Comparison of ENCODE assay signal across 24 mouse cellular contexts in genomic region chr8:61528642-61529041, GRCm38 (mm10). TPM values are rescaled to one million over a fixed set of nuclear protein-coding genes. Genes with fewer than 3 reads are reported as not detected.
DNase-seq lines count a peak whose midpoint lies in the region; ATAC-seq and TF ChIP-seq lines count a peak whose summit lies in the region.
"Had no signal": no experiment of that assay in that cellular context is flagged by ENCODE, and none has a peak within 500 bp of the region (broad histone marks: within the 10 kb centered on the region; RNA-seq: fewer than 3 reads in every experiment).

No protein-coding gene starts in this region.

- H3K4me2 ChIP-seq in liver, embryonic 11.5 days, result no peak overlapping the region
- H3K4me2 ChIP-seq in liver, embryonic 12.5 days, result no peak overlapping the region
- H3K4me2 ChIP-seq in embryonic facial prominence, embryonic 14.5 days (ENCODE audit: low read depth, low read length), result no peak overlapping the region
- H3K4me2 ChIP-seq in myocyte (ENCODE audit: low read depth), result no peak overlapping the region
- H3K4me2 ChIP-seq: heart, embryonic 11.5 days; hindbrain, embryonic 15.5 days; midbrain, embryonic 13.5 days had no signal

- ATAC-seq in liver, embryonic 11.5 days (replicated peaks; ENCODE audit: low FRiP score), result peak; percentile 26; the same call in 1 of the 2 replicates
- no peak for ATAC-seq in liver, embryonic 12.5 days
- ATAC-seq in embryonic facial prominence, embryonic 14.5 days (ENCODE audit: low read depth), result 0 out of 2 replicates have a peak, but pooled peaks have one; percentile 44
- ATAC-seq: forebrain, postnatal 0 days; liver, postnatal 0 days; midbrain, embryonic 13.5 days had no signal

- WGBS in liver, embryonic 11.5 days, result 65% methylated on average over 6 of the region's 6 CpGs
- WGBS in liver, embryonic 12.5 days (ENCODE audit: insufficient replicate concordance), result 43% methylated on average over 6 of the region's 6 CpGs
- WGBS in embryonic facial prominence, embryonic 14.5 days, result 81% methylated on average over 6 of the region's 6 CpGs

- no peak overlapping the region for H3K4me3 ChIP-seq in liver, embryonic 11.5 days (ENCODE audit: low read depth, low read length)
- H3K4me3 ChIP-seq in liver, embryonic 12.5 days, result no peak overlapping the region
- H3K4me3 ChIP-seq in embryonic facial prominence, embryonic 14.5 days (ENCODE audit: low read depth, low read length), result no peak overlapping the region
- H3K4me3 ChIP-seq in myocyte, result no peak overlapping the region
- H3K4me3 ChIP-seq: hindbrain, embryonic 15.5 days; limb, embryonic 10.5 days; midbrain, embryonic 13.5 days had no signal

- H3K4me1 ChIP-seq in liver, embryonic 11.5 days (replicated peaks; ENCODE audit: control insufficient read depth, insufficient read depth, low read length), result peaks cover 9% of the 10 kb centered on the region; the same call in 1 of the 2 replicates
- H3K4me1 ChIP-seq in liver, embryonic 12.5 days, result peaks cover 21% of the 10 kb centered on the region
- no peaks in the 10 kb centered on the region for H3K4me1 ChIP-seq in embryonic facial prominence, embryonic 14.5 days (ENCODE audit: control insufficient read depth, insufficient read depth, low read length)
- H3K4me1 ChIP-seq: hindbrain, embryonic 15.5 days; midbrain, embryonic 13.5 days had no signal

- TF ChIP-seq POLR2A in myocyte (IDR thresholded peaks at IDR 0.05; ENCODE audit: insufficient read length, low read depth), result no peak

- no peak for DNase-seq in liver, embryonic 11.5 days (ENCODE audit: low spot score)
- DNase-seq in embryonic facial prominence, embryonic 14.5 days (ENCODE audit: low spot score), result peak; percentile 61
- DNase-seq in T-cell, adult 2 months (ENCODE audit: low spot score), result no peak
- DNase-seq in layer of hippocampus, adult 11-12 months (ENCODE audit: low spot score), result no peak
- no peak for DNase-seq in layer of hippocampus, postnatal 10 days (ENCODE audit: low spot score in 2 of 2)
- DNase-seq: adrenal gland, postnatal 14 days; B cell, adult 2 months; cerebellum, adult 2 months; cerebellum, postnatal 36 days; forebrain, postnatal 0 days; kidney, adult 11 months; kidney, postnatal 4 days; layer of hippocampus, adult 9-11 months; liver; liver, postnatal 0 days; lung, postnatal 14 days had no signal

- no peaks in the 10 kb centered on the region for H3K27me3 ChIP-seq in liver, embryonic 11.5 days (replicated peaks; ENCODE audit: control insufficient read depth, insufficient read depth, low read length)
- H3K27me3 ChIP-seq in liver, embryonic 12.5 days (replicated peaks), result no peaks in the 10 kb centered on the region
- no peaks in the 10 kb centered on the region for H3K27me3 ChIP-seq in embryonic facial prominence, embryonic 14.5 days (replicated peaks; ENCODE audit: control insufficient read depth, insufficient read depth, low read length)
- no peaks in the 10 kb centered on the region for H3K27me3 ChIP-seq in myocyte (ENCODE audit: control insufficient read depth, insufficient read depth, insufficient read length)
- H3K27me3 ChIP-seq: CH12.LX; hindbrain, embryonic 15.5 days; midbrain, embryonic 13.5 days had no signal

- no peak overlapping the region for H3K9ac ChIP-seq in liver, embryonic 11.5 days (ENCODE audit: low read depth, low read length)
- no peak overlapping the region for H3K9ac ChIP-seq in liver, embryonic 12.5 days
- H3K9ac ChIP-seq in embryonic facial prominence, embryonic 14.5 days (ENCODE audit: low read depth, low read length), result no peak overlapping the region
- H3K9ac ChIP-seq: forebrain, postnatal 0 days; hindbrain, embryonic 15.5 days; liver, postnatal 0 days; midbrain, embryonic 13.5 days had no signal

- no peaks in the 10 kb centered on the region; the same call in 1 of the 2 replicates for H3K36me3 ChIP-seq in liver, embryonic 11.5 days (ENCODE audit: control insufficient read depth, insufficient read depth, low read length)
- H3K36me3 ChIP-seq in liver, embryonic 12.5 days, result 0 out of 2 replicates have a peak, but pooled peaks cover 2% of the 10 kb centered on the region
- H3K36me3 ChIP-seq in embryonic facial prominence, embryonic 14.5 days (ENCODE audit: control insufficient read depth, insufficient read depth, low read length), result peaks cover 80% of the 10 kb centered on the region
- H3K36me3 ChIP-seq in myocyte (ENCODE audit: control insufficient read depth, insufficient read depth), result peaks cover 69% of the 10 kb centered on the region
- H3K36me3 ChIP-seq: G1E; hindbrain, embryonic 15.5 days had no signal

- no peaks in the 10 kb centered on the region for H3K9me3 ChIP-seq in liver, embryonic 11.5 days (ENCODE audit: control insufficient read depth, low read length)
- H3K9me3 ChIP-seq in liver, embryonic 12.5 days (replicated peaks), result no peaks in the 10 kb centered on the region
- H3K9me3 ChIP-seq in embryonic facial prominence, embryonic 14.5 days (ENCODE audit: control insufficient read depth, low read length), result no peaks in the 10 kb centered on the region
- H3K9me3 ChIP-seq: G1E; hindbrain, embryonic 15.5 days; limb, embryonic 10.5 days; midbrain, embryonic 13.5 days had no signal

- no peak overlapping the region for H3ac ChIP-seq in myocyte (ENCODE audit: control insufficient read depth, insufficient read length)

- no peak overlapping the region for H3K27ac ChIP-seq in liver, embryonic 11.5 days (ENCODE audit: low read depth, low read length)
- no peak overlapping the region for H3K27ac ChIP-seq in liver, embryonic 12.5 days
- H3K27ac ChIP-seq in embryonic facial prominence, embryonic 14.5 days (replicated peaks; ENCODE audit: low read depth, low read length), result peak overlapping the region; percentile 46; the same call in 1 of the 2 replicates
- H3K27ac ChIP-seq: hindbrain, embryonic 15.5 days; limb, embryonic 10.5 days; midbrain, embryonic 13.5 days had no signal

- H3K79me2 ChIP-seq in myocyte (ENCODE audit: control insufficient read depth, insufficient read depth), result no peaks in the 10 kb centered on the region

TF ChIP-seq in myocyte, 11 proteins besides CTCF, POLR2A, EP300 and RAD21:
- TF ChIP-seq TCF3 (IDR thresholded peaks at IDR 0.05; ENCODE audit: insufficient read length, low read depth) (peak; percentile 85), MYOG (IDR thresholded peaks at IDR 0.05; ENCODE audit: control insufficient read depth in 1 of 3, insufficient read depth in 1 of 3, insufficient read length in 2 of 3, low read depth in 2 of 3) (peak; percentile 73 to 98 (median 92)), MAX (IDR thresholded peaks at IDR 0.05; ENCODE audit: low read depth) (no peak), SRF (IDR thresholded peaks at IDR 0.05; ENCODE audit: control insufficient read depth, insufficient read length, low read depth) (no peak), MYOD1 (IDR thresholded peaks at IDR 0.05; ENCODE audit: control insufficient read depth in 1 of 3, insufficient read length in 2 of 3, low read depth in 2 of 3) (peak in 2 of 3 experiments; percentile 87 to 90), REST (IDR thresholded peaks at IDR 0.05; ENCODE audit: insufficient read depth, insufficient read length) (no peak), E2F4 (IDR thresholded peaks at IDR 0.05; ENCODE audit: insufficient read depth) (no peak), POLR2AphosphoS2 (IDR thresholded peaks at IDR 0.05; ENCODE audit: insufficient read length, low read depth) (no peak), CEBPB (IDR thresholded peaks at IDR 0.05; ENCODE audit: insufficient read depth, poor library complexity, severe bottlenecking) (no peak), TCF12 (IDR thresholded peaks at IDR 0.05; ENCODE audit: insufficient read depth, poor library complexity, severe bottlenecking) (no peak)

RNA-seq across cellular contexts. Expression of gene Cbr4, which starts 41.1 kb away (rescaled TPM):
- polyA plus RNA-seq in liver, embryonic 11.5 days (2014; fragmentation: Nextera tagmentation; extraction: Ambion mirVana), result 33.3 and 37.3 TPM in 2 replicates
- 19.6 and 21.8 TPM in 2 replicates for polyA plus RNA-seq in liver, embryonic 12.5 days (2016; fragmentation: Nextera tagmentation; extraction: Ambion mirVana)
- polyA plus RNA-seq in embryonic facial prominence, embryonic 14.5 days (2014; fragmentation: Nextera tagmentation; extraction: Ambion mirVana), result 30.9 and 31.3 TPM in 2 replicates
- polyA plus RNA-seq in myocyte (2012; fragmentation: generic; extraction: Trizol), result 14.8 TPM
- total RNA-seq in layer of hippocampus, postnatal 10 days (2021), result 10 to 100 TPM; 24.8 to 25.8 TPM
